Mouse (Mus musculus): ENCODE results near the gene BC030870.

- TF ChIP-seq CTCF (IDR thresholded peaks at IDR 0.05) (no peak), POLR2A (IDR thresholded peaks at IDR 0.05; ENCODE audit: insufficient read depth, low read depth, low read length) (no peak), EP300 (IDR thresholded peaks at IDR 0.05; ENCODE audit: insufficient read depth, low read depth, low read length) (no peak)
These were observed 25.3 kb downstream of the BC030870 start for GRCm38 (mm10) chr8:65104041-65104440.

Measured in heart, adult 2 months (tissue).